Mouse (Mus musculus): ENCODE measurements around the gene Crmp1. TPM values are rescaled to one million over a fixed set of nuclear protein-coding genes. Genes with fewer than 3 reads are reported as not detected.

Gene Crmp1
- total RNA-seq, 2 experiments from 2014 or later, result 199 to 200 TPM

DNA sequence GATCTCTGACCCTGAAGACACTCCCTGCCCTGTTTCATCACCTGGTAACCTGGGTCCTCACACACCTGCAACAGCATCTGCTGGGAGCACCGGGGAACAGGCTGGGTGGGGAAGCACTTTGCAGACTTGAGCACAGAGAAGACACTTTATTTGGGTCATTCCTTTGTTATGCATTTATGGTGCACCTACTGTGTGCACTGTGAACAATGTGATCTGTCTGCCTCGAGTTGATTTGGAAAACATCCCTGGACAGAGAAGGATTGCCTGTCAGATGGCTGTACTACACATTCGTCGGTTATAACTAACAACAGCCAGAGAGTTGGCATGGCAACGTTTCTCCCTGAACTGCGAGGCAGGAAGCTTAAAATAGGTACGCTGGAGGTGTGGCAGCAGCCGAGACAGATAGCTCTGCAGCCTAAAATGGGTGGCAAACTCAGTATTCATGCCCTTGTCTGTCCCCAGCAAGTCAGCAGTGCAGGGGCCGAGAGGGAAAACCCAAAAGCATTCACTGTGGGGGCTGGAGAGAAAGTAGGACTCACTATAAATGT, 8.7 kb upstream of the Crmp1 start:
- peak; percentile 67 to 79 for DNase-seq (ENCODE audit: low spot score in 2 of 2)
- intact Hi-C loops (cut with DNase I), result no loop called here

DNA sequence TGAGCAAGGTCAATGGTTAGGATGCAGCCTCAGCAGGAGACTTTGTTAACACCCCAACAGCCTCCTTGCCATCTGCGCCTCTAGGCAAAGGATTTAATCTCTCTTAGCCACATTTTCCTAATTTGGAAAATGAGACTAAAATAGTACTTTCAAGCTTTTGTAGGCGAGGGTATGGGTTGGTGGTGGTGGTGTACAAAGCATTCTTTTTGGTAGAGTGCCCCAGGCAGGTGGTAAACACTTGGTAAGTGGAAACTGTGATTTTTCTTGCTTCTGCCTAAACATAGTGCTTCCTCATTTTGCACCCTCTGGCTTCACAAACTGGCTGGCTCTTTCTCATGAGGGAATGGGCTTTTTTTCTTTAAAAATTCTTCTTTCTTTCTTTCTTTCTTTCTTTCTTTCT, 3.1 kb upstream of the Crmp1 start:
- peak in 1 of 2 experiments; percentile 57 for DNase-seq (ENCODE audit: low spot score in 2 of 2)

DNA sequence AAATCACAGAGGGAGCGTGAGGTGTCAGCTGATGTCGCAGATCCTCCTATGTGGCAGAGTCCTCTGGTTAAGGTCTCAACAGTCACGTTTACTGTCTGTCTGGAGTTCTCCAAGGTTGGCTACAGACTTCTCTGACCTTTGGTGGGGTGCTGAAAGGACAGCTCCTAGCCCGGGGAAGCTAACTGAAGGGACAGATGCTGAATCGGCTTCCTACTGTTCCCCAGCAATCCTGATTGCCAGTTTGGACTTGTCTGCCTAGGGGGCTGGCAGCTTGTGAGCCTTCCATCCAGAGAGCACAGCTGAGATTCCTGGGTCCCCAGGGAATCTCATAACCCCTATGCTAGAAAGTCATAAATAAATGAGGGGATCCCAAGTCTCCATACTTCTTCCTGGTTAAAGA, 1.2 kb upstream of the Crmp1 start:
- DNase-seq (ENCODE audit: low spot score in 2 of 2), result no peak
- intact Hi-C loops (cut with DNase I), result no loop called here

More for the DNA sequence above, 3.1 kb upstream of the Crmp1 start:
- intact Hi-C loops (cut with DNase I), result no loop called here

DNA sequence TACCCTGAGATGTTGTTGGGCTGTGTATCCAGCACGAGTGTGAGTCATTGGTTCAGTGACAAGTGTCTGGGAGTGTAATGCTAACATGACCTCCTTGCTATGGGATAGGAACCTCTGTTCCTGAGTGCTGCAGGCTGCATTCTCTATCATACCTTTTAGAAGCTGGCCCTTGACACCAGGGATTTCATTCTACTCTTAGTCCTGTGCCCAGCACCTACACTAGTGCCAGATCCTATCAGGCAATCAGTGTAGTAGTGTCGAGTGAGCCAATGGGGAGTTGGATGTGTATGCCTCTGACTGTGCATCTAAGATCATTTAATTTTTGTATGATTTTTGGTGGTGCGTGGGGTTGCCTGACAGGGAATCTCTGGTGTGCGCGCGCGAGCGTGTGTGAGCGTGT, 516 bp upstream of the Crmp1 start:
- intact Hi-C loops (cut with DNase I), result loop anchor here (1.0 kb wide), 1 partner anchor 64 kb away; no protein-coding TSS in a partner anchor
- no peak for DNase-seq (ENCODE audit: low spot score in 2 of 2)

DNA sequence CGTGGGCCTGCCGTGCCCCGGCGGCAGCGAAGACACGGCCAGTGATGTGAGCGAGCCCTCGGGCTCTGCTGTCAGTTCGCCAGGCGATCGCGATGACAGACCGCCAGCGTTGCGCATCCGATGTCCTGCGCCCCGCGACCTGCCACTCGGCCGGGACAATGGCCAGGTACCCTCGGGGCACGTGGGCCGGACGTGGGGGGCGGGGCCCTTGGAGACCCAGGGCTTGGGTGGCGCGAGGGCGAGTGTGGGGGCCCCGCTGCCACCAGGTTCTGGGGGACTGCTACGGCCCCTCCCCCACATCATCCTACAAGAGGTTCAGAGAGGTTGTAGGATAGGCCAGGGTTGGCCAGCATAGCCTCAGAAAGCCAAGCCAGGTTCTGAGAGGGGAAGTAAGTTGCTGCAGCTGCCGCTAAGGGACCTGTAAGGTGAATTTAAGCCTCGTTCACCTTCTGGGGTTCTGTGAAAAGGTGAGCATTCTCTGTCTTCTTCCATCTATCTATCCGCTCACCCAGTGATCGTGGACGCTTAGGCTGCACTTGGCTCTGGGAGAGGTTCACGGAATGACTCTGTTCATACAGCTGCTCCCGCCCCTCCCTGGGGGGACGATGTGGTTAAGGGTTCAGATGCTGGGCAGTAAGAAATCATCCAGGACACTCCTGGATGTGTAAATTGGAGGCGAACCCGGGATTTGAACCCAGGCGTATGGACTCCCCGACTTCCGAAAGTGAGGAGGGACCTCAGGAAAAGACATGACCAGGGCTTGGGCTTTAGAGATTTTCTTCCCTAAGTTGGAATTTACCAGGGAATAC, 824 bp downstream of the Crmp1 start:
- intact Hi-C loops (cut with DNase I), result loop anchor here (2.0 kb wide), 1 partner anchor 80 kb away; no protein-coding TSS in a partner anchor
- DNase-seq (ENCODE audit: low spot score in 2 of 2), result peak in 1 of 2 experiments; percentile 55

DNA sequence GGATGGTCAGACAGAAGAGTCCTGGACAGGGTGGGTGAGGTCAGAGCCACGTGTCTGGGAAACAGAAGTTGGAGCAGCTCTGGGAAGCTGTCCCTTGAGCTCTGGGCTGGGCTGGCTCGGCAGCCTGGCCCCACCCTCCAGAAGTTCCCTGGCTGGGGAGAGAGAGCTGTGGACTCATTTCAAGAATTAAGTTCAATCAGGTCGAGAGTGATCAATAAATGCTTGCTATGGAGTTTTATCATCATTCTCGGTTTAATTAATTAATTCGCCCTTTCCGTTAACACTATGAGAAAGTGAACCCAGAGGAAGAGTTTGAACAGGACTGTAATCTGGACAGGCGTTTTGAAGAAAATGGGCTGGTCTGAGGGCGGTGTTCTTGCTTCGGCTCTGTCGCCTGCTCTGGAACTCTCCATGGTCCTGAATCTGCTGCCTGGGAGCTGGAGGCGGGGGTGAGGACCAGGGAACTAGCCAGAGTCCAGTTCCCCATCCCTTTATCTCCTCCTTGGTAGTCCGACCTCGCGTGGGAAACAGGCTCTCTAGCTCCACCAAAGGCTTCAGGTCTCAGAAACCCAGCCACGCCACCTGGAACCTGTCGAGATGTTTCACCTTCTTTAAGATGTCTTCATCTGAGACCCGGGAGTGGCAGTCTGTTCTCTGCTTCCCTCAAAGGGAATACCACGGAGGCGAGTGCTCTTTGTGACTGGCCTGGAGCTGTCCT, 1.6 kb downstream of the Crmp1 start:
- intact Hi-C loops (cut with DNase I), result loop anchor here (2.0 kb wide), 1 partner anchor 81 kb away; no protein-coding TSS in a partner anchor

DNA sequence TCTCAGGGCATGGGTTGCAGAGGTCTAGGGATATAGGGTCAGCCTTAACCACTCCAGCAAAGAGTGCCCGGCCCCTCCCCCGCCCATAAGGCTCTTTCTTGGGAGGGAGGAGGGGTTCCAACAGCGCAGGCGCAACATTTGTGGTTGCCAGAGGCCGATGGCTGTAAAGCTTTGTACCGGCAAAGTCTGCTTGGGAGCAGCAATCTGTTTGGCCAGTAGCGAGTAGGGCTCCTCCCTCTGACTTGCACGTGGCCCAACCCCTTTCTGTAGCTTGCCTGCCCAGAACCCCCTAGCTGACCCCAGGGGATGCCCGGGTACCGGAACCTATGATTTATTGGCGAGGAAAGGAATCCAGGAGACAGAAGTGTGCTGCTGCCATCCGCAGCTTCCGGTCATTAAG, 2.4 kb downstream of the Crmp1 start:
- intact Hi-C loops (cut with DNase I), result loop anchor here (2.0 kb wide), 1 partner anchor 45 kb away; no protein-coding TSS in a partner anchor
- DNase-seq (ENCODE audit: low spot score in 2 of 2), result peak; percentile 74 to 82

More for the DNA sequence above, 1.6 kb downstream of the Crmp1 start:
- DNase-seq (ENCODE audit: low spot score in 2 of 2), result no peak

DNA sequence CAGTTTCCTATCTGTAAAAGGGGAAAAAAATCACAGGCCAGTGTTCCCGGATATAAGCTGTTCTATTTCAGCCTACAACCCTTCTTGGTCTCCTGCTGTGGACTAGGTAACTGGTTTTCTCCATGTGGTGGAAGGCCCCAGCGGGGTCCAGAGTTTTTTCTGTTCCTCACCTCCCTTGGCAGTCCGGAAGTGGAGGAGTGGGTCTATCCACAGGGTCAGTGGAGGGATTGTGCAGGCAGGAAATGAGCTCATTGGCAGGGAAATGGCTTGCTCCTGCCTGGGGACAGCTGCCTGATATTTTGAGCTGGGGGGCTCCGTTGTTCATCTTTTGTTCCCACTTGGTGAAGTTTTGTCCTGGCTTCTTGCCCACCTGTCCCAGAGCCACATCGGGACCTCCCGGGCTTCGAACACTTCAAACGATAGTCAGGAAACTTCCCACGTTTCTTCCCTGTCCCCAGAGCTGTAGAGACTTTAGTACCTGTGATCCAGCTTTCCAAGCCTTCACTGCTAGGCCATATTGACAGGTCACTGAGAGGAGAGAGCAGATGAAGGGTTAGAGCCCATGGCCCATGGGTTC, 3.0 kb downstream of the Crmp1 start:
- no peak for DNase-seq (ENCODE audit: low spot score in 2 of 2)
- intact Hi-C loops (cut with DNase I), result loop anchor here (2.0 kb wide), 1 partner anchor 44 kb away; no protein-coding TSS in a partner anchor

DNA sequence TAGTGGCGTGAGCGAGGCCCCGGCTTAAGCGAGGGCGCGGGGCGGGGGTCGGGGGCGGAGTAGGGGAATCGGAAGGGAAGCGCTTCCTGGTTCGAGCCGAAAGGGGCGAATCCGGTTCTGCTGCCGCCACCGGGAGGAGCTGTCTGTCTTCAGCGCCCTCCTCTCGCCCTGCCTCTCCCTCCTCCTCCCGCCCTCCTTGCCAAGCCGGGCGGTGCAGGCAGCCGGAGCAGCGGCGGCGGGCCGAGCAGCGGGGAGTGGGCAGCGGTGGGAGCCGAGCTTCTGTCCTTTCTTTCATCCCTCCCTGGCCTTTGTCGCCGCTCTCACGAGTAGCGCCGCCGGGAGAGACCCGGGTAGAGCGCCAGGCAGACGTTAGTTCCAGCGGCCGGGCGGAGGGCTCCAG, 3.9 kb downstream of the Crmp1 start:
- intact Hi-C loops (cut with DNase I), result loop anchor here (2.0 kb wide), 1 partner anchor 43 kb away; no protein-coding TSS in a partner anchor
- DNase-seq (ENCODE audit: low spot score in 2 of 2), result peak; percentile 77 to 83

DNA sequence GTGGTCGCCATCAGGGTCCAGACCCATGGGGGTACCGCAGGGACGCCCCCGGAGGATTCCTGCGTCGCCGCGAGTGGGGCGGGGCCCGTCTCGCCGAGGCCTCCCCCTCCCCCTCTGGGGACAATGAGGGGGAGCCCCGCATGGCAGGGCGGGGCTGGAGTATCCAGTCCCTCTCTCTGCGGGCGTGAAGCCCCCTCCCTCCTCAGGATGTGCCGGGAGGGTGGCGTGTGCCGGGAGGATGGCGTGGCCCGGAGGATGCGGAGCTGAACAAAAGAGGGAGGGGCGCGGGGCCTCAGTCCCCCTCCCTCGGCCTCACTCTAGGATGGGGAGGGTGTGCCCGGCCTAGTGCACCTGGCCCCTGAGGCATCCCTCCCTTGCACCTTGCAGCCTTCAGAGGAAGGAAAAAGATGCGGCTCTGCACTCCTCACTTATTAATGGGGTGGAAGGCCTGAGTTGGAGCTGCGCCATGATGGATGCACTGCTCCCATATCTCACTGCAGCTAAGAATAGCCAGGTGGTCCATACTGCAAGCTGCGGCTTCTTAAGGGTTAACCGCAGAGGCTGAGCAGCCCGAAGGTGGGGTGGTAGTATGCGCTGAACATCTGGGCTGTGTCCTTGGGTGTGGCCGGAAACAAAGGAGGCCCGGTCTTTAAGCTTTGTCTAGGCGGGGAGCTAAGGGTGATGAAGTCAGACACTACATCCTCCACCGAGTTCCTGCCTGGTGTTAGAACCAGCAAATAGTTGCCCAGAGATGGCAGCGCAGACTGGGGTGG, 4.6 kb downstream of the Crmp1 start:
- intact Hi-C loops (cut with DNase I), result no loop called here
- DNase-seq (ENCODE audit: low spot score in 2 of 2), result peak in 1 of 2 experiments; percentile 26

DNA sequence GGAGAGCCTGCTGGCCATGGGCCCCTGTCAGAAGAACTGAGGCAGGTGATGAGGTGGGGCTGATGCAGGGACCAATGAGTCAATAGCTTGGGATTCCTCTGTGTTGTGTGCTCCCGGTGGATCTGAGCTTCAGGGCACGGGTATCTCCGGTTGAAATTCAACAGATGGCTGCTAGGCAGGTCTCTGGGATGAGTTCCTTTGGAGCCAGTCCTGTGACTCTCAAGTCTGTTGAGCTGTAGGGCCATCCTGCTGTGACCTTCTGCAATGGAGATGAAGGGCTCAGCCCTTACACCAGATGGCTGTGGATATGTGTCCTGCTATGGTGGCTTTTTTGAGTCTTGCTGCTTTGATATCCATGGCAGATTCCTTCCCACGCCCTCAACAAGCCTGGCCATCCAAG, 5.7 kb downstream of the Crmp1 start:
- intact Hi-C loops (cut with DNase I), result no loop called here
- no peak for DNase-seq (ENCODE audit: low spot score in 2 of 2)

DNA sequence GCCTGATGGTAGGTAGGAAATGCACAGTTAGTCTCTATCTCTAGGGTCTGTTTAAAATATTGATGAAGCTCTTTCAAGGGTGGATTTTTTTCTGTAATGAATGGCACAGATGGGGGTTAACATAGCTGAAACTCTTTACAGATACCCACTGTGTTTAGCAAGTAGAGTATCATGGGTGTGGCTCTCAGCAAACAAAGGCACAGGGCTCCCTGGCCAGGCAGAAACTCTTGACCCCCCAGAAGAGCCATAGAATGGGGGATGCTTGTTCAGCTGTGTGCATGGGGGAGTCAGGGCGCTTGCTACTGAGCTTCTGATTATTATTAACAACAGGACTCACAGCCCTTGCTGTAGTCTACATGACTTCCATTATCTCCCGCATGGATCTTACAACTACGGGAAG, 7.1 kb downstream of the Crmp1 start:
- intact Hi-C loops (cut with DNase I), result no loop called here

DNA sequence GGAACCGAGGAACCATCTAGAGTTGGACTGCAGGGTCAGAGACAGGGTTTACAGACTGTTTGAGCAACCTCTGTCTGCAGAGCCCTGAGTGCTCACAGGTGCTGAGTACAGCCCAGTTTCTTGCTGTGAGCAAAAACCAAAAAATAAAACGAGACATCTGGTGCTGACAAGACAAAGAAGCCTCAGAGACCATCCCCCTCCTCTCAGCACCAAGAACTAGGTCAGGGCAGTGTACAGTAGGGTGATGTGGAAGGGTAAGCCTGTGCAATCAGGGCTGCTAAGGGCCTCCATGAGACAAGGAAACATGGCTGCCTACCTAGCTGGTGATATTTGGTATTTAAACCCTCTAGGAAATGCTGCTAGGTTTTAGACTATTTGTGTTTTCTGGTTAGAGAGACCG, 9.9 kb downstream of the Crmp1 start:
- intact Hi-C loops (cut with DNase I), result no loop called here
- DNase-seq (ENCODE audit: low spot score in 2 of 2), result no peak

More for the DNA sequence above, 7.1 kb downstream of the Crmp1 start:
- DNase-seq (ENCODE audit: low spot score in 2 of 2), result no peak

DNA sequence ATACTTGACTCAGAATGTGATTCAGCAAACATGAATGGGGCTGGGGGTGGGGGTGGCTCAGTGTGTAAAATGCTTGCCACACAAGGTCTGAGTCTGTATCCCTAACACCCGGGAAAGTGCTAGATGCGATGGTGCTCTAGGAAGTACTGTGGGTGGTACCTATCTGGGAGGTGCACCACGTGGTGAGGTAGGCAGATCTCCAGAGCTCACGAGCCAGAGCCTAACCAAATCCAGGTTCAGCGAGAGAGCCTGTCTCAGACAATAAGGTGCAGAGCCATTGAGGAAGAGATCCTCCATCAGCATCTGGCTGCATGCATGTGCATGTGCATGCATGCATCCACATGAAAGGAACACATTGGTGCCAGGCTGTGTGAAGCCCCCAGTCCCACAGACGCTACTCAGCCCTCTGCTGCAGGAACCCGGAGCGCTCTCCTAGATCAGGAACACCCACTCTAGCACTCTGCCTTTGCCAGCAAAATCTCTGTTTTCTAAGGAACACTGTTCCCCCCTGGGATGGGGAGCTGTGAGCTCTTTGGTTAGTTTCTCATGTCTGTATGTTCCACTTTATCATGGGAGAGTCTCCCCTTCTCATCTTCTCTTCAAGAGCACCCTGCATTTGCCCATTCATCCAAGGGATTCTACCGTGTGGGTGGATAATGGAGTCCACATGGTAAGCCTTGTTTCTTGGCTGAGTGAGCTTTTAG, 10.5 kb downstream of the Crmp1 start:
- DNase-seq (ENCODE audit: low spot score in 2 of 2), result peak; percentile 70 to 78
- intact Hi-C loops (cut with DNase I), result no loop called here

DNA sequence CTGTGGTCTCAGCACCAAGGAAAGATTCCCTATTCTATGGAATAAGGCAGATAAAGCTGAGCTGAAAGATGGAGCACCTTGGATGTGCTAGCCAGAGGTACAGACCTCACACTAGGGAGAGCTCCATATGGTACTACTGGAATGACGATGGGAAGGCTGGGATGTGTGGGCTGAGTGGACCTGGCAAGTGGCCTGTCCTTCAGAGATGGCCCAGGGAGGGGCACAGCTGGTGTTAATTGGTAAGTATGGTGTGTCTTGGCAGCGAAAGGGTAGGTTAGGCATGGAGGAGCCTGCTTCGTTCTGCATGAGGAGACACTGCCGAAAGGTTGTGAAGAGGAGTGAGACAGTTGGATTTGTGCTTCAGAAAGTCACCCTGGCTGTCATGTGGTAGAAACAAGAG, 12.8 kb downstream of the Crmp1 start:
- peak in 1 of 2 experiments; percentile 25 for DNase-seq (ENCODE audit: low spot score in 2 of 2)

DNA sequence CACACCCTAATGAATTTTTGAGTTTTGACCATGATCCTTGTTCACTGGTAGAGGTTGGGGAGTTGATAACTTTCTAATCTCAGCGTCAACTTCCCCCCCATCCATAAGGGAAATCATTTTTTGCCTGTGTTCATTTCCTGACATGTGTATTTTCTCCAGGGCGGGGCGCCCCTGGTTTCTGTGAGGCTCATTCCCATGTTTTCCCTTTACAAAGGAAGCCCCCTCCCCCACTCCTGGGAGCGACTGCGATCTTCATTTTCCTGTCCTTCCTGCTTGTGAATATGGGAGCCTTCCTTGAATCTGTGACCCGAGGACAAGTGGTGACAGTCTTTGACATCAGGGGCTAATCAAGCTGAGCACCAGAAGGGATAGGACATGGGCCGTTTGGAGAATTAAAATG, 15.1 kb downstream of the Crmp1 start:
- no peak for DNase-seq (ENCODE audit: low spot score in 2 of 2)
- intact Hi-C loops (cut with DNase I), result no loop called here

More for the DNA sequence above, 12.8 kb downstream of the Crmp1 start:
- intact Hi-C loops (cut with DNase I), result no loop called here

DNA sequence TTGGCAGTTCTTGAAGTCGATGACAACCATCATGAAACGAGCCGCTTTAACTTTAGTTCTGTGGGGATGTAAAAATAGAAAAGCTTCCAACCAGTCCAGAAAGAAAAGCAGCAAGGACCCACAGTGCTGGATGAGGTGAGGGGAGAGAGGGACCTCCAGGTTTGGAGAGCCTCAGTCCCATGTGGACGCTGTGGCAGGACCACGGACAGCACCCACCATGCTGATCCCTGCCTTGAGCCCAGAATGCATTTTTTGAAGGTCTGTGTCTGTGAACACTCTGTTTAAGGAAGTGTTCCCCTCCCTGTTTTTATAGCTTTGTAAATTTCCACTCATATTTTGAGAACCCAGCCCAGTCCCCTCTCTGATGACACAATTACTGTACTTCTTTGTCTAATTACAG, 15.5 kb downstream of the Crmp1 start:
- DNase-seq (ENCODE audit: low spot score in 2 of 2), result no peak

DNA sequence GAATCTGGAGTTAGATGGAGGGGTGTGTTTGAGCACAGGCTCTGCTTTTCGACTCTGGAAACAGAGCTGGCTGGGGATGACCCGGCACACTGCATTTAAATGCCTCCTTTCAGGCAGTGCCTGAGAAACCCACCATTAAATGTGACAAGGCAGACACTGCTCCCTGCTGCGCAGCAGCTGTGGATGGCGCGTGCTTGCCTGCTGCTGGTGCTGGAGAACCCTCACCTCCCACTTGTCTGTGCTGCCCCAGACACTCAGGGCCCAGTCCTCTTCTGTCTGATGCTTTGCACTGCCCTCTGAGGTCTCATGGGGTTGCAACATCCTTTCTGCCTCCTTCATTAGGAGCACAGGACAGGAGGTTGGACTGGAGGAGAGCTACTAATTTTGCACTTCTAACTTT, 20.0 kb downstream of the Crmp1 start:
- DNase-seq (ENCODE audit: low spot score in 2 of 2), result no peak
- intact Hi-C loops (cut with DNase I), result no loop called here

More for the DNA sequence above, 15.5 kb downstream of the Crmp1 start:
- intact Hi-C loops (cut with DNase I), result no loop called here

DNA sequence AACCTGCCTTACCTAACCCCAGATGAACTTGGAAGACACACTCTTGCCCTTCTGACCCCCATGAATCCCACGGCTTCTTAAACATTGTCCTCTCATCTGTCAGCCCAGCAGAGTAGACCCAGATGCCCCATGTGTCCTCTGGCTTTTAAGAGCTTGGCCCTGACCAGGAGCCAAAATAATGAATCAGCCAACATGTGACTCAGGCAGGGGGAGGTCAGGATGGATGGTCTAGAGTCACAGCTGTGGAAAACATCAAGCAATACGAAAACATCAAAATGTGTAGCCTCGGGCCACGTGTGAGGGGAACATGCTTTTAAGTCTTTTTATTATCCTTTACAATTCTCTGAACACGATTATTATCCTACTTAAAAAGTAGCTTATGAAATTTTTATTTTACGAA, 22.1 kb downstream of the Crmp1 start:
- no peak for DNase-seq (ENCODE audit: low spot score in 2 of 2)
- intact Hi-C loops (cut with DNase I), result no loop called here

Measured in left cerebral cortex, postnatal 36 days (tissue).